Mouse (Mus musculus) embryonic facial prominence, embryonic 13.5 days (tissue): ENCODE measurements around the gene Copb1. TPM values are rescaled to one million over a fixed set of nuclear protein-coding genes. Genes with fewer than 3 reads are reported as not detected.
"Not testable (repeated sequence)": the region's sequence is repeated elsewhere in the genome, so short reads cannot be mapped to it uniquely, and the experiment has no call there.

ENCODE experiments used
- ATAC-seq: fragments of 200-750 bp; cut with Nextera tagmentation; 2 replicates; pipeline ENCODE4 v1.8.0; 2017; ENCODE audit warnings: low read depth; ENCODE audit not compliant: insufficient number of reproducible peaks, insufficient read depth, low FRiP score, low TSS enrichment
- H3K27ac ChIP-seq: fragments of 300-500 bp; sonication (generic); 2 replicates; pipeline ENCODE4 v1.5.1; 2015; ENCODE audit warnings: moderate library complexity, mild to moderate bottlenecking, inconsistent platforms
- H3K27me3 ChIP-seq: fragments of 300-500 bp; sonication (generic); 2 replicates; pipeline ENCODE4 v1.6.1; 2015; ENCODE audit warnings: mild to moderate bottlenecking, inconsistent platforms
- H3K36me3 ChIP-seq: fragments of 300-500 bp; sonication (generic); 2 replicates; pipeline ENCODE4 v1.6.1; 2015; ENCODE audit warnings: mild to moderate bottlenecking, inconsistent platforms
- H3K4me1 ChIP-seq: fragments of 300-500 bp; sonication (generic); 2 replicates; pipeline ENCODE4 v1.6.1; 2015; ENCODE audit warnings: inconsistent platforms
- H3K4me2 ChIP-seq: fragments of 300-500 bp; sonication (generic); 2 replicates; pipeline ENCODE4 v1.6.1; 2015; ENCODE audit warnings: moderate library complexity, mild to moderate bottlenecking, inconsistent platforms
- H3K4me3 ChIP-seq: fragments of 300-500 bp; sonication (generic); 2 replicates; pipeline ENCODE4 v1.5.1; 2015; ENCODE audit warnings: mild to moderate bottlenecking, inconsistent platforms
- H3K9ac ChIP-seq: fragments of 300-500 bp; sonication (generic); 2 replicates; pipeline ENCODE4 v1.6.1; 2015; ENCODE audit warnings: mild to moderate bottlenecking, inconsistent platforms
- H3K9me3 ChIP-seq: fragments of 300-500 bp; sonication (generic); 2 replicates; pipeline ENCODE4 v1.6.1; 2016; ENCODE audit warnings: inconsistent platforms
- WGBS: fragments of 180-500 bp; shearing (Covaris S2); methylation state at CpG from one replicate; pipeline ENCODE4 v1.1.7; 2015; ENCODE audit warnings: mixed read lengths; 5-methylcytosine and 5-hydroxymethylcytosine counted together
- polyA plus RNA-seq: library from polyadenylated mRNA; unstranded; fragments of >200 nt; fragmentation: Nextera tagmentation; extraction: Ambion mirVana; gene quantifications from 2 replicates; pipeline ENCODE4 v1.2.1, GENCODE M21; 2015

Copb1 gene
- polyA plus RNA-seq, 1 experiment from 2014 or later: 123 TPM

DNA sequence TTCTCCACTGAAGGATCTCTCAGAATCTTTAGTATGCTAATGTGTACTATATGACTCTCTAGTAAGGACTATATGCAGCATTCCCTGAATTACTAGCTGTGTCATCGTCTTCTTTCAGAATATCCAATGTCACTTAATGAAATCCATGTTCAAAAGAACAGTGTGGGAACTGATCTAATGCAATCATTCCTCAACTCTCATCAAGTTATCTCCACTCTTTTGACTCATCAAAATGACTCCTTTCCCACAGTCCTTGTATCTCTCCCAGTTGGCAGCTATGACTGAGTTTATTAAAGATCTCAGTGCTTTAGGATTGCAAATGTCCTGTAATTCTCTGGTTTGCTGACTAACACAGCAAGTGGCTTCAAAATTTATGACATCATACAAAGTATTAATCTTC, 40.1 kb downstream of the Copb1 start:
- no peaks in the 10 kb centered on the region for H3K9me3 ChIP-seq
- peaks cover 53% of the 10 kb centered on the region for H3K36me3 ChIP-seq
- no peak overlapping the region for H3K4me3 ChIP-seq
- H3K9ac ChIP-seq: no peak overlapping the region
- H3K27me3 ChIP-seq: no peaks in the 10 kb centered on the region
- ATAC-seq: no peak
- no peak overlapping the region for H3K4me2 ChIP-seq
- 52% methylated on average over 1 of the region's 1 CpGs for WGBS
- no peak overlapping the region for H3K27ac ChIP-seq
- H3K4me1 ChIP-seq: no peaks in the 10 kb centered on the region

DNA sequence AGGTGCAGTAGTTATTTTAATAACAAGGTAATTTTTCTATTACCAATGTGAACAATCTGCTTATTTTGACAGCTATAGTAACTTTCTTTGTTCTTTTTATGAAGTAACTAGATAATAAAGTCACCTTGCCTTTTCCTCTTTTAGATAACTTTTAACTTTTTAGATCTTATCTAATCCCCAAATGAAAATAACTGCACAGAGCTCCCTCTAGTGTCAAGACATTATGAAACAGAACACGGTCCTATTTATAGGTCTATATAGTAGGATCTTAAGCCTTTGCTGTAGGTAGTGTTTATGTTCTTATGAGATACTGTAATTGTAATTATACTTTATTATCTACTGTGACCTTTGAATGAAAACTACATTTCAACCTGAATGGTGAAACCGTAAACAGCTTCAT, 41.0 kb downstream of the Copb1 start:
- H3K4me3 ChIP-seq: no peak overlapping the region
- H3K36me3 ChIP-seq: peaks cover 55% of the 10 kb centered on the region
- H3K27ac ChIP-seq: no peak overlapping the region
- H3K9me3 ChIP-seq: no peaks in the 10 kb centered on the region
- no peak overlapping the region for H3K4me2 ChIP-seq
- WGBS: 63% methylated on average over 2 of the region's 2 CpGs
- H3K27me3 ChIP-seq: no peaks in the 10 kb centered on the region
- no peak overlapping the region for H3K9ac ChIP-seq
- no peak for ATAC-seq
- no peaks in the 10 kb centered on the region for H3K4me1 ChIP-seq

GRCm38 (mm10) chr7:114210618-114211017, 43.9 kb downstream of the Copb1 start:
- no peaks in the 10 kb centered on the region for H3K9me3 ChIP-seq
- H3K36me3 ChIP-seq: peaks cover 35% of the 10 kb centered on the region
- no peak for ATAC-seq
- no peak overlapping the region for H3K4me2 ChIP-seq
- H3K4me3 ChIP-seq: no peak overlapping the region
- WGBS: 81% methylated on average over 3 of the region's 3 CpGs
- no peaks in the 10 kb centered on the region for H3K4me1 ChIP-seq
- H3K27ac ChIP-seq: no peak overlapping the region
- no peaks in the 10 kb centered on the region for H3K27me3 ChIP-seq
- H3K9ac ChIP-seq: no peak overlapping the region

- Histone ChIP-seq H3K4me1 (no peaks in the 10 kb centered on the region), H3K4me3 (no peak overlapping the region), H3K27me3 (no peaks in the 10 kb centered on the region), H3K4me2 (no peak overlapping the region), H3K27ac (no peak overlapping the region), H3K36me3 (peaks cover 31% of the 10 kb centered on the region), H3K9ac (no peak overlapping the region), H3K9me3 (no peaks in the 10 kb centered on the region)
- ATAC-seq: no peak
- 96% methylated on average over 1 of the region's 1 CpGs for WGBS
These were observed 44.7 kb downstream of the Copb1 start for GRCm38 (mm10) chr7:114209841-114210240.

DNA sequence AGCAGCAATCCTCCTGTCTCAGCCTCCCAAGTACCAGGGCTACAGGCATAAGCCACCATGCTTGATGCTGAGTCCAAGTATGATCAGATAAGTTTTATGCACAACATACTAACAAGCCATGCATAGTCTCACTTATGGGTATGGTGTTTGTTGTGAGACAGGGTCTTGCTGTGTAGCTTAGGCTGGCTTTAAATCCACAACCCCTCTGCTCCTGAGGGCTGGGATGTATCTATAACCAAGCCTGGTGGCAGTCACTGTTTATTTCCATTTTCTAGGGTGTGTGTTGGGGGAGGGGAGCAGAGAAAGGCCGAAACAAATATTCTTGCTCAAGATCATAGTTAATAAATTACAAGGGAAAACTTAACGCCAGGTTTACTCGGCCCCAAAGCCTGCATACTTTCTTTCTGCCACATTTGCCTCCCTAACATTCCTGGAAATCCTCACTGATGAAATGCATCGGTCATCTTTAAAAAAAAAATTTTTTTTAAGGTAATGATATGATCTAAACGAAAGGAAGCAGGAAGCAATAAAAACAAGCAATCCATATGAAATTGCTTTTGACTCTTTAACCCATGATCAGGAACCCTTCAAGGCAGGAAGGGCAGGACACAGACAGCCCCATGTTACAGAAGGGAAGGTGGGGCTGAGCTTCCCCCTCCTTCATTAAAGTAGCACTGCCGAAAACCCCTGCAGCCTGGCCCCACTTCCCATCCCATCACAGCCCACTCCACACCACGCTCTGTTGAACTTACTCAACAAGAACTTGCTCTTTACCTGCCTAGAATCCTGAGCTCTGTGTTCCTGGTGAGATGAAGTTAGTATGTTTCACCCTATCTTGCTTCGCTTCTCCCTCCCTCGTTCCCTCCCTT, 50.8 kb downstream of the Copb1 start:
- Histone ChIP-seq H3K9me3 (no peaks in the 10 kb centered on the region), H3K27me3 (no peaks in the 10 kb centered on the region), H3K27ac (no peak overlapping the region), H3K4me1 (no peaks in the 10 kb centered on the region), H3K36me3 (0 out of 2 replicates have a peak, but pooled peaks cover 2% of the 10 kb centered on the region), H3K9ac (no peak overlapping the region), H3K4me2 (no peak overlapping the region), H3K4me3 (no peak overlapping the region)
- ATAC-seq: no peak
- WGBS: 50% methylated on average over 9 of the region's 9 CpGs

GRCm38 (mm10) chr7:114202972-114203404, 51.5 kb downstream of the Copb1 start:
- H3K27ac ChIP-seq: no peak overlapping the region
- WGBS: 79% methylated on average over 5 of the region's 5 CpGs
- no peak for ATAC-seq

DNA sequence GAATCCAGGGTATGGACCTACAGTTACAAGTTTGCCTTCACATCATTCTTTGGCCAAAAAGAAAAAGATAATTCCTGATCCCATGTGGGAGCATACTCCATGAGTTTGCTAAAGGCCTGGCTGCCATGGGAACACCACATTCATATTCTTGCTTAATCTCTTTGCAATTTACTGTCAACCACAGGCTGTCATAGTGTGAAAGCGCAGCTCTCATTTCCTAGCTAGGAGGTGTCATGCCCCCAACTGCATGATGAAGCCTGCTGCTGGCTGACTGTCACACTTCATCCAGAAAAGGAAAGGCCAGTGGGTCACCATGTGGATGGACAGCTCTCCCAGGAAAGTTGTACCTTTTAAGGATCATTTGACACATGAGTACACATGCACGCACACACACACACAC, 53.9 kb downstream of the Copb1 start:
- Histone ChIP-seq H3K4me2 (no peak overlapping the region), H3K27me3 (no peaks in the 10 kb centered on the region), H3K9ac (no peak overlapping the region), H3K4me1 (no peaks in the 10 kb centered on the region), H3K4me3 (no peak overlapping the region), H3K27ac (no peak overlapping the region), H3K36me3 (no peaks in the 10 kb centered on the region), H3K9me3 (no peaks in the 10 kb centered on the region)
- 88% methylated on average over 2 of the region's 2 CpGs for WGBS
- ATAC-seq: no peak

More at GRCm38 (mm10) chr7:114202972-114203404, 51.5 kb downstream of the Copb1 start:
- Histone ChIP-seq H3K9me3 (no peaks in the 10 kb centered on the region), H3K27me3 (no peaks in the 10 kb centered on the region), H3K4me1 (no peaks in the 10 kb centered on the region), H3K4me3 (no peak overlapping the region), H3K4me2 (no peak overlapping the region), H3K36me3 (no peaks in the 10 kb centered on the region), H3K9ac (no peak overlapping the region)

GRCm38 (mm10) chr7:114199428-114200110, 54.9 kb downstream of the Copb1 start:
- H3K27ac ChIP-seq: no peak overlapping the region
- no peaks in the 10 kb centered on the region for H3K36me3 ChIP-seq
- H3K4me1 ChIP-seq: no peaks in the 10 kb centered on the region
- H3K9me3 ChIP-seq: no peaks in the 10 kb centered on the region
- WGBS: 65% methylated on average over 3 of the region's 3 CpGs
- no peak overlapping the region for H3K4me3 ChIP-seq
- no peak for ATAC-seq
- H3K9ac ChIP-seq: no peak overlapping the region
- no peaks in the 10 kb centered on the region for H3K27me3 ChIP-seq
- no peak overlapping the region for H3K4me2 ChIP-seq

GRCm38 (mm10) chr7:114198252-114198651, 56.3 kb downstream of the Copb1 start:
- Histone ChIP-seq H3K9me3 (no peaks in the 10 kb centered on the region), H3K27ac (no peak overlapping the region), H3K27me3 (no peaks in the 10 kb centered on the region), H3K36me3 (no peaks in the 10 kb centered on the region), H3K4me1 (no peaks in the 10 kb centered on the region), H3K9ac (no peak overlapping the region), H3K4me3 (no peak overlapping the region), H3K4me2 (no peak overlapping the region)
- no peak for ATAC-seq
- 82% methylated on average over 1 of the region's 1 CpGs for WGBS

GRCm38 (mm10) chr7:114196588-114196987, 57.9 kb downstream of the Copb1 start:
- H3K4me2 ChIP-seq, H3K4me1 ChIP-seq, H3K27ac ChIP-seq, ATAC-seq, H3K9me3 ChIP-seq, H3K9ac ChIP-seq, H3K36me3 ChIP-seq, H3K4me3 ChIP-seq, H3K27me3 ChIP-seq: not testable (repeated sequence)
- WGBS: 81% methylated on average over 2 of the region's 2 CpGs

- not testable (repeated sequence) for H3K27me3 ChIP-seq, ATAC-seq
- WGBS: 72% methylated on average over 2 of the region's 2 CpGs
These were observed 59.7 kb downstream of the Copb1 start for GRCm38 (mm10) chr7:114194788-114195187.

GRCm38 (mm10) chr7:114194224-114194623, 60.3 kb downstream of the Copb1 start:
- WGBS: 85% methylated on average over 4 of the region's 4 CpGs
- no peak overlapping the region for H3K4me3 ChIP-seq
- H3K4me2 ChIP-seq: no peak overlapping the region
- H3K4me1 ChIP-seq: no peaks in the 10 kb centered on the region
- H3K9ac ChIP-seq: no peak overlapping the region
- no peak for ATAC-seq
- no peak overlapping the region for H3K27ac ChIP-seq
- no peaks in the 10 kb centered on the region for H3K36me3 ChIP-seq
- H3K27me3 ChIP-seq: no peaks in the 10 kb centered on the region
- H3K9me3 ChIP-seq: no peaks in the 10 kb centered on the region

More at GRCm38 (mm10) chr7:114194788-114195187, 59.7 kb downstream of the Copb1 start:
- H3K27ac ChIP-seq, H3K36me3 ChIP-seq, H3K9me3 ChIP-seq, H3K4me1 ChIP-seq, H3K9ac ChIP-seq, H3K4me3 ChIP-seq, H3K4me2 ChIP-seq: not testable (repeated sequence)
